Mouse (Mus musculus): ENCODE measurements at regions not wholly inside any gene's neighbourhood (a gene's known extent, or its start where the extent isn't known, plus 50 kb on each side); places are given as distances from the start of the nearest gene placed in this dataset.

DNA sequence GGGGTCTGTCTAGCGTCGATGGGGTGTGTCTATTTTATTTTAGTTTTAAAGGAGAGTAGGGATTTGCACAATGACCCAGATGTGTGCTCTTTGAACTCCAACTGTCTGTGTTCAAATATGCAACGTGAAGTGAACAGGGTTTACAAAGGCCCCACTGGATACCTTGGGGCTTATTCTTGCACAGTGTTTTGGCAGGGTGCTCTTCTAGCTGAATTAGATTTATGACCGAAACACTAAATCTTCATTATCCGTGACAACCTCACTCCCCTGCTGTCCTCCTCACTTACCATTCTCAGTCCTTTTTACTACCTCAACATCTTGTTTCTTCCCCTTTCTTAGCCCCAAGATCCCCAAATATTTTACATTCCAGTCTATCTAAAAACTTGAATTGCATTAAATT, 151.3 kb upstream of the Rspo3 start:
- no peak for ATAC-seq (ENCODE audit: low read depth)
- H3K9me3 ChIP-seq (replicated peaks; ENCODE audit: control insufficient read depth, low read length), result no peaks in the 10 kb centered on the region
- H3K36me3 ChIP-seq (ENCODE audit: control insufficient read depth, insufficient read depth), result no peaks in the 10 kb centered on the region
- WGBS (ENCODE audit: insufficient replicate concordance), result 56% methylated on average over 5 of the region's 5 CpGs
- no peak overlapping the region for H3K4me3 ChIP-seq (ENCODE audit: low read depth, low read length)
- H3K27me3 ChIP-seq (ENCODE audit: control insufficient read depth, insufficient read depth, low read depth, low read length), result no peaks in the 10 kb centered on the region
- H3K9ac ChIP-seq (ENCODE audit: low read depth, low read length), result no peak overlapping the region
- H3K4me2 ChIP-seq (ENCODE audit: low read depth, low read length), result no peak overlapping the region
- no peaks in the 10 kb centered on the region for H3K4me1 ChIP-seq (ENCODE audit: control insufficient read depth, low read depth, low read length)
- no peak overlapping the region for H3K27ac ChIP-seq (ENCODE audit: low read length)

DNA sequence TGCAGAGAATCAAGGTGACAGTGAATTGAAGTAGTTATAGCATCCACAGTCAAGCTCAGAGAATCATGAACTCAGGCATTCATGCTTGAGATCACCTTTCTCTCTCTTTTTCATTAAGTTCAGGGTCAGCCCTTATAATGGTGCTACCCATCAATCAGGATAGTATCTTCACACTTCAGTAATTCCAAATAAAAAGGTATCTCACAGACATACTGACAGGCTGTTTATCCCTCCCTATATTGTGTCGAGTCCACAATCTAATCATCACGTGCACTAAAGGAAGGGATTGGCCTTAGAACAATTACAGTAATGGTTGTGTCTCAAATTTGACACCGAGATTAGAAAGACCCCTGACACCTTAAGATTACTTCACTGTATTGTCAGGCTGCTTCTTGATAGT, 138.7 kb upstream of the Rspo3 start:
- Histone ChIP-seq H3K36me3 (ENCODE audit: control insufficient read depth, insufficient read depth) (no peaks in the 10 kb centered on the region), H3K9ac (ENCODE audit: low read depth, low read length) (no peak overlapping the region), H3K4me2 (ENCODE audit: low read depth, low read length) (no peak overlapping the region), H3K4me3 (ENCODE audit: low read depth, low read length) (no peak overlapping the region), H3K27me3 (ENCODE audit: control insufficient read depth, insufficient read depth, low read depth, low read length) (no peaks in the 10 kb centered on the region), H3K4me1 (ENCODE audit: control insufficient read depth, low read depth, low read length) (no peaks in the 10 kb centered on the region), H3K9me3 (replicated peaks; ENCODE audit: control insufficient read depth, low read length) (no peaks in the 10 kb centered on the region), H3K27ac (ENCODE audit: low read length) (no peak overlapping the region)
- ATAC-seq (ENCODE audit: low read depth), result no peak
- WGBS (ENCODE audit: insufficient replicate concordance), result 46% methylated on average over 3 of the region's 3 CpGs

DNA sequence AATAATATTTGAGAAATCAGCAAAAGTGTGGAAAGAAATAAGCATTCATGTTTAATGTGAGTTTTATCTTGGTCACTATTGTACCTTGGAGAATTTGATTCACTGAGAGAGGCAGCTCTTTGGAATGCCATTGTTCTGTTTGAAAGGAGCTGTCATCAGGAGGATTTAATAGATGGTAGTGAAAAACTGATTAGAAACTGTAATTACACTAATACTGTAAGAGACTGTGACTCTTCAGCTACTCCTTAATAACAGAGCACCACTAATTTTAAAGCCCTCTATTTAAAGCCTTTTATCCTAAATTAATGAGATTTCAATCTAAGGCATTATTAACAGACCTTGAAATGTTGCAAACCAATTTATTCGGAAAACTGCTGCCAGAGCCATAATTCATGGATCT, 126.1 kb upstream of the Rspo3 start:
- H3K4me1 ChIP-seq (ENCODE audit: control insufficient read depth, low read depth, low read length), result no peaks in the 10 kb centered on the region

DNA sequence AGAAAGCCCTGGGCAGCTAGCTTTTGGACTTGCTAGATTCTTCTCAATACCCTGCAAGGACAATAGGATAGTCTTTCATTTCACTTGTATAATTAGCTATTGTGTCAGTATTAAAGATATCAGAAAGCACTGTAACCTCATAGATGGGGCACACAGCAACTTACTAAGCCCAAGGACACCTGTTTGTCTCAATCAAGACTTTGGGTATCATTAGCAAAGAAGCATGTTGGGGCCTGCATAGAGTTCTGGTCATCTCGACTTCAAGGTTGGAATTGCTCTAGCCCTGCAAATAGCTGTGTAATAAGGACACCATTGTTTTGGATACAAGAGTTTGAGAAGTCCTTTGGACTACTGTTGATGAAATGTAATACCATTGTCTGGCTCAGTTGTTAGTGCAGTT, 104.6 kb upstream of the Rspo3 start:
- no peak overlapping the region for H3K27ac ChIP-seq (ENCODE audit: low read length)
- H3K9me3 ChIP-seq (replicated peaks; ENCODE audit: control insufficient read depth, low read length), result no peaks in the 10 kb centered on the region
- H3K4me2 ChIP-seq (ENCODE audit: low read depth, low read length), result no peak overlapping the region
- WGBS (ENCODE audit: insufficient replicate concordance), result 28% methylated on average over 1 of the region's 1 CpGs
- H3K36me3 ChIP-seq (ENCODE audit: control insufficient read depth, insufficient read depth), result no peaks in the 10 kb centered on the region
- no peaks in the 10 kb centered on the region for H3K27me3 ChIP-seq (ENCODE audit: control insufficient read depth, insufficient read depth, low read depth, low read length)
- no peaks in the 10 kb centered on the region for H3K4me1 ChIP-seq (ENCODE audit: control insufficient read depth, low read depth, low read length)
- no peak for ATAC-seq (ENCODE audit: low read depth)
- H3K9ac ChIP-seq (ENCODE audit: low read depth, low read length), result no peak overlapping the region
- H3K4me3 ChIP-seq (ENCODE audit: low read depth, low read length), result no peak overlapping the region

More for the DNA sequence above, 126.1 kb upstream of the Rspo3 start:
- Histone ChIP-seq H3K27me3 (ENCODE audit: control insufficient read depth, insufficient read depth, low read depth, low read length) (no peaks in the 10 kb centered on the region), H3K4me2 (ENCODE audit: low read depth, low read length) (no peak overlapping the region), H3K9ac (ENCODE audit: low read depth, low read length) (no peak overlapping the region), H3K27ac (ENCODE audit: low read length) (no peak overlapping the region), H3K9me3 (replicated peaks; ENCODE audit: control insufficient read depth, low read length) (no peaks in the 10 kb centered on the region), H3K36me3 (ENCODE audit: control insufficient read depth, insufficient read depth) (no peaks in the 10 kb centered on the region), H3K4me3 (ENCODE audit: low read depth, low read length) (no peak overlapping the region)
- no peak for ATAC-seq (ENCODE audit: low read depth)
- 67% methylated on average over 1 of the region's 1 CpGs for WGBS (ENCODE audit: insufficient replicate concordance)

DNA sequence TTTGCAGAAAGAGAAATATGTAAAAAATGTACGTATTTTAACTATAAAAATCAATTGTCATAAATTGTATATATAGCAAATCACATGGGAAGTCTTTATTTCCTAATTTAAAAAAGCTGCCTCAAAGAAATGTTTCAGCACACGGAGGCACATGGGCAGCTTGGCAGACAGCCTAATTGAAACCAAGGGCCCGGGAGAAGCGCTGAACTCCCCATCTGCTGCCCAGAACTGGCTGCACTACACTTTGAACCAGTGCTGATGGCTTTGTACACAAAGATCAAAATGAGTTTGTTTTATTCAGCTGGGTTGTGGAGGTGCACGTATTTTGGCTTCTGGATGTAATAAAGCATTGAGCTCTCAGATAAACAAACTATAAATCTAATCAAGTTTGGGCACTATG, 100.2 kb upstream of the Rspo3 start:
- Histone ChIP-seq H3K9me3 (replicated peaks; ENCODE audit: control insufficient read depth, low read length) (no peaks in the 10 kb centered on the region), H3K4me3 (ENCODE audit: low read depth, low read length) (no peak overlapping the region), H3K27me3 (ENCODE audit: control insufficient read depth, insufficient read depth, low read depth, low read length) (no peaks in the 10 kb centered on the region), H3K4me2 (ENCODE audit: low read depth, low read length) (no peak overlapping the region), H3K36me3 (ENCODE audit: control insufficient read depth, insufficient read depth) (no peaks in the 10 kb centered on the region), H3K4me1 (ENCODE audit: control insufficient read depth, low read depth, low read length) (no peaks in the 10 kb centered on the region), H3K9ac (ENCODE audit: low read depth, low read length) (no peak overlapping the region), H3K27ac (ENCODE audit: low read length) (no peak overlapping the region)
- no peak for ATAC-seq (ENCODE audit: low read depth)
- WGBS (ENCODE audit: insufficient replicate concordance), result 42% methylated on average over 5 of the region's 5 CpGs

DNA sequence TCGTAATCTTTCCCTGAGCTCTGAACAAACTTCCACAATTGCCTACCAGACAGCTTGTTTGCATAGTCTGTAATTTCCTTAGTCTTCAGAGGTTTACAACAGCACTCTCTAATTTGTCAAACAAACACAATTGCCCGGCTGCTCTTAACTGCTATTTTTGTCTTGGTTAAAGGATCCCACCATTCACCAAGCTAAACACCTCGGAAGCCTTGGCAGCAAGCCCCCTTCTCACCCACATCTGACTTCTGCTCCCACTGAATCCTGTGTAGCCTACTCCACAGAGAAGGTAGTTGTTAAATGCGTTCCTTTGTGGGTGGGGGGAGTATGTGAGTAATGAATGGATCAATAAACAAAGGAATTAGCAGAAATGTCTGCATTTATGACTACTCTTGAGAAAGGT, 59.8 kb upstream of the Rspo3 start:
- WGBS (ENCODE audit: insufficient replicate concordance), result 23% methylated on average over 4 of the region's 4 CpGs

DNA sequence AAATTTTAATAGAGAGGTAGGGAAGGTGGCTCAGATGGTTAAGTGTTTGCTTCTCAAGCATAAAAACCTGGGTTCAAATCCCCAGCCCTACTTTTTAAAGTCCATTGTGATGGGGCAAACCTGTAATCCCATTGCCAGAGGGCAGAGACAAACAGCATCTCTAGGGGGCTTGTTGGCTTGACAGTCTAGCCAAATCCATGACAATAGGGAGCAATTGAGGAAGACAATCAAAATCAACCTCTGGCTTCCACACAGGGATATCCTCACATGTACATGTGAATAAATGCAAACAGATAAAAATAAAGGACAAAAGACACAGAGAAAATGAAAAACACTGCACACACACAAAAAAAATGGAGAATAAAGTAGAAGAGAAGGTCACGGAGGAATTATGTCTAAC, 59.3 kb upstream of the Rspo3 start:
- no peaks in the 10 kb centered on the region for H3K9me3 ChIP-seq (replicated peaks; ENCODE audit: control insufficient read depth, low read length)
- H3K27me3 ChIP-seq (ENCODE audit: control insufficient read depth, insufficient read depth, low read depth, low read length), result no peaks in the 10 kb centered on the region
- no peaks in the 10 kb centered on the region for H3K36me3 ChIP-seq (ENCODE audit: control insufficient read depth, insufficient read depth)
- H3K9ac ChIP-seq (ENCODE audit: low read depth, low read length), result no peak overlapping the region
- H3K4me1 ChIP-seq (ENCODE audit: control insufficient read depth, low read depth, low read length), result no peaks in the 10 kb centered on the region
- no peak overlapping the region for H3K27ac ChIP-seq (ENCODE audit: low read length)
- no peak overlapping the region for H3K4me3 ChIP-seq (ENCODE audit: low read depth, low read length)
- WGBS (ENCODE audit: insufficient replicate concordance), result 41% methylated on average over 1 of the region's 1 CpGs
- ATAC-seq (ENCODE audit: low read depth), result no peak
- H3K4me2 ChIP-seq (ENCODE audit: low read depth, low read length), result no peak overlapping the region

More for the DNA sequence above, 59.8 kb upstream of the Rspo3 start:
- H3K9me3 ChIP-seq (replicated peaks; ENCODE audit: control insufficient read depth, low read length), result no peaks in the 10 kb centered on the region
- no peaks in the 10 kb centered on the region for H3K27me3 ChIP-seq (ENCODE audit: control insufficient read depth, insufficient read depth, low read depth, low read length)
- H3K4me2 ChIP-seq (ENCODE audit: low read depth, low read length), result no peak overlapping the region
- H3K36me3 ChIP-seq (ENCODE audit: control insufficient read depth, insufficient read depth), result no peaks in the 10 kb centered on the region
- no peaks in the 10 kb centered on the region for H3K4me1 ChIP-seq (ENCODE audit: control insufficient read depth, low read depth, low read length)
- H3K27ac ChIP-seq (ENCODE audit: low read length), result no peak overlapping the region
- no peak overlapping the region for H3K4me3 ChIP-seq (ENCODE audit: low read depth, low read length)
- no peak for ATAC-seq (ENCODE audit: low read depth)
- H3K9ac ChIP-seq (ENCODE audit: low read depth, low read length), result no peak overlapping the region

DNA sequence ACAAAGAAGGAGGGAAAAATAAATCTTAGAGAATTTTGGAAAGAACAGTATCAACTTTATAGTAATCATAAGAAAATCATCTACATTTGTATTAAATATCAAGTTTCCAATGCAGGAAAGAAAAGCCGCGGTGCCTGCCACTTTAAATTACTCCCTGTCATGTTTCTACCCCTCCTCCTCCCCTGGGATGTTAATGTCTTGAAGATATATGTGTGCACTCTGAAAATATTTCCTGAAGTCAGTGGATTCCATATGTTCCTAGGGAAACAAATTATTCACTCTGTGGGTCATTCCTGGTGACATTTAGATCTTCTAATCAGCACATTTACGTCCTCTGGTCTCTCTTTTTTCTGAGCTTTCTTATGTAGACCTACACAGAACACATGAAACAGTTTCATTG, 57.2 kb upstream of the Rspo3 start:
- WGBS (ENCODE audit: insufficient replicate concordance), result 48% methylated on average over 3 of the region's 3 CpGs
- no peaks in the 10 kb centered on the region for H3K9me3 ChIP-seq (replicated peaks; ENCODE audit: control insufficient read depth, low read length)
- no peaks in the 10 kb centered on the region for H3K27me3 ChIP-seq (ENCODE audit: control insufficient read depth, insufficient read depth, low read depth, low read length)
- no peaks in the 10 kb centered on the region for H3K4me1 ChIP-seq (ENCODE audit: control insufficient read depth, low read depth, low read length)
- no peak for ATAC-seq (ENCODE audit: low read depth)
- no peak overlapping the region for H3K4me3 ChIP-seq (ENCODE audit: low read depth, low read length)
- no peak overlapping the region for H3K9ac ChIP-seq (ENCODE audit: low read depth, low read length)
- no peak overlapping the region for H3K27ac ChIP-seq (ENCODE audit: low read length)
- no peak overlapping the region for H3K4me2 ChIP-seq (ENCODE audit: low read depth, low read length)
- H3K36me3 ChIP-seq (ENCODE audit: control insufficient read depth, insufficient read depth), result no peaks in the 10 kb centered on the region

DNA sequence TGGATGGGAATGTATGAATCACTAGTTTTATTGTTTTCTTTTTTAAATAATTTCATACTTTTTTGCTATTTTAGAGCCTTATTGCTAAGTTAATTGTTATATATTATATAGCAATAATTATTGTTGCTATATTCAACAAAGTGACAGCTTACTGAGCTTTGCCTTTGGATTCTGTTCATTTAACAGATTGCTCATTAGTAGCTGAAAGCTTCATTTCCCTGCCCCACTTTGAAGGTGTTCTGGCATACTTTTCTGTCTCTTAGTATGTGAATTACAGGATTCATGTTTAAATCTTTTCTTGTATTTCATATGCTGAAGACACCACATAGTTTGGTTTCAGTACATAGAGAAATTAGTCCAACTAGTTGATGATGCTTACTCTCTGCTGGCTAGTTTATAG, 54.5 kb upstream of the Rspo3 start:
- no peak overlapping the region for H3K4me2 ChIP-seq (ENCODE audit: low read depth, low read length)
- H3K27me3 ChIP-seq (ENCODE audit: control insufficient read depth, insufficient read depth, low read depth, low read length), result no peaks in the 10 kb centered on the region
- no peaks in the 10 kb centered on the region for H3K4me1 ChIP-seq (ENCODE audit: control insufficient read depth, low read depth, low read length)
- no peak overlapping the region for H3K27ac ChIP-seq (ENCODE audit: low read length)
- ATAC-seq (ENCODE audit: low read depth), result no peak
- no peak overlapping the region for H3K9ac ChIP-seq (ENCODE audit: low read depth, low read length)
- H3K9me3 ChIP-seq (replicated peaks; ENCODE audit: control insufficient read depth, low read length), result no peaks in the 10 kb centered on the region
- no peaks in the 10 kb centered on the region for H3K36me3 ChIP-seq (ENCODE audit: control insufficient read depth, insufficient read depth)
- H3K4me3 ChIP-seq (ENCODE audit: low read depth, low read length), result no peak overlapping the region

DNA sequence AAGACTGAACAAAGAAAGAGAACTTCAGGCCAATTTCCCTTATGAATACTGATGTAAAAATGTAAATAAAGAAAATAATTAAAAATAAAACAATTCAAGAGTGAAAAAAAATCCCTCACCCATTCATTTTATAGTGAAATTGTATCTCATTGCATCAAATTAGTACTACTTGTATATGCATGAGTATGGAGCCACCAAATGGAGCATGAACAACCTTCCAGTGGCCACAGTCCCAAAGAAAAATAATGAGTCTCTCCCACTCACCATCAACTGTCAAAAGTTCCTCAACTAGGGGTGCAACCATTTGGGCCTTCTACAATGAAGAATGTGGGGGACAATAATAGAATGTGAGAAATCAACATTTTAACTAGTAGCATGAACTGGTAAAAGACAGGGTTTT, 54.1 kb upstream of the Rspo3 start:
- ATAC-seq (ENCODE audit: low read depth), result no peak
- H3K36me3 ChIP-seq (ENCODE audit: control insufficient read depth, insufficient read depth), result no peaks in the 10 kb centered on the region
- no peaks in the 10 kb centered on the region for H3K27me3 ChIP-seq (ENCODE audit: control insufficient read depth, insufficient read depth, low read depth, low read length)
- no peak overlapping the region for H3K4me2 ChIP-seq (ENCODE audit: low read depth, low read length)
- H3K9me3 ChIP-seq (replicated peaks; ENCODE audit: control insufficient read depth, low read length), result no peaks in the 10 kb centered on the region
- no peaks in the 10 kb centered on the region for H3K4me1 ChIP-seq (ENCODE audit: control insufficient read depth, low read depth, low read length)
- no peak overlapping the region for H3K9ac ChIP-seq (ENCODE audit: low read depth, low read length)
- H3K4me3 ChIP-seq (ENCODE audit: low read depth, low read length), result no peak overlapping the region
- H3K27ac ChIP-seq (ENCODE audit: low read length), result no peak overlapping the region

Measured in liver, embryonic 16.5 days (tissue).